Mouse (Mus musculus): ENCODE results near the gene Med9. TPM values are rescaled to one million over a fixed set of nuclear protein-coding genes. Genes with fewer than 3 reads are reported as not detected.

Med9 gene
- polyA plus RNA-seq, 1 experiment from 2014 or later, result 19.4 TPM

GRCm38 (mm10) chr11:59964163-59964758 is 16.3 kb downstream of the Med9 start:
- Histone ChIP-seq H3K4me3 (ENCODE audit: low read depth, low read length) (peak overlapping the region; percentile 49), H3K9me3 (ENCODE audit: control insufficient read depth) (no peaks in the 10 kb centered on the region), H3K4me1 (replicated peaks; ENCODE audit: control insufficient read depth, insufficient read depth, low read length) (peaks cover 10% of the 10 kb centered on the region; the same call in 1 of the 2 replicates), H3K4me2 (replicated peaks; ENCODE audit: low read depth) (peak overlapping the region; percentile 91), H3K36me3 (ENCODE audit: control insufficient read depth, insufficient read depth) (peaks cover 23% of the 10 kb centered on the region; the same call in 1 of the 2 replicates), H3K27me3 (replicated peaks; ENCODE audit: control insufficient read depth, insufficient read depth, low read length) (0 out of 2 replicates have a peak, but pooled peaks cover 14% of the 10 kb centered on the region), H3K27ac (ENCODE audit: low read depth, low read length) (0 out of 2 replicates have a peak overlapping the region, but pooled peaks have one; percentile 70), H3K9ac (ENCODE audit: low read depth, low read length) (peak overlapping the region; percentile 24)
- ATAC-seq, result no peak
- WGBS, result 1% methylated on average over 33 of the region's 33 CpGs
- no peak for TF ChIP-seq CTCF (IDR thresholded peaks at IDR 0.05; ENCODE audit: low read depth)

- Histone ChIP-seq H3K27me3 (replicated peaks; ENCODE audit: control insufficient read depth, insufficient read depth, low read length) (0 out of 2 replicates have a peak, but pooled peaks cover 18% of the 10 kb centered on the region), H3K4me1 (replicated peaks; ENCODE audit: control insufficient read depth, insufficient read depth, low read length) (peaks cover 10% of the 10 kb centered on the region; the same call in 1 of the 2 replicates), H3K9ac (ENCODE audit: low read depth, low read length) (peak within 1 kb of the TSS; percentile 24), H3K27ac (ENCODE audit: low read depth, low read length) (peak within 1 kb of the TSS; percentile 70), H3K36me3 (ENCODE audit: control insufficient read depth, insufficient read depth) (peaks cover 23% of the 10 kb centered on the region; the same call in 1 of the 2 replicates), H3K4me3 (ENCODE audit: low read depth, low read length) (peak within 1 kb of the TSS; percentile 49), H3K9me3 (ENCODE audit: control insufficient read depth) (no peaks in the 10 kb centered on the region), H3K4me2 (replicated peaks; ENCODE audit: low read depth) (peak within 1 kb of the TSS; percentile 91)
- ATAC-seq, result peak; percentile 82
- under 1% methylated on average over 28 of the region's 28 CpGs for WGBS
- no peak for TF ChIP-seq CTCF (IDR thresholded peaks at IDR 0.05; ENCODE audit: low read depth)
Observed at GRCm38 (mm10) chr11:59964818-59965217, 16.8 kb downstream of the Med9 start, which contains the start of gene Rasd1. Gene Rasd1, minus strand, starts transcription at chr11:59964944.

DNA sequence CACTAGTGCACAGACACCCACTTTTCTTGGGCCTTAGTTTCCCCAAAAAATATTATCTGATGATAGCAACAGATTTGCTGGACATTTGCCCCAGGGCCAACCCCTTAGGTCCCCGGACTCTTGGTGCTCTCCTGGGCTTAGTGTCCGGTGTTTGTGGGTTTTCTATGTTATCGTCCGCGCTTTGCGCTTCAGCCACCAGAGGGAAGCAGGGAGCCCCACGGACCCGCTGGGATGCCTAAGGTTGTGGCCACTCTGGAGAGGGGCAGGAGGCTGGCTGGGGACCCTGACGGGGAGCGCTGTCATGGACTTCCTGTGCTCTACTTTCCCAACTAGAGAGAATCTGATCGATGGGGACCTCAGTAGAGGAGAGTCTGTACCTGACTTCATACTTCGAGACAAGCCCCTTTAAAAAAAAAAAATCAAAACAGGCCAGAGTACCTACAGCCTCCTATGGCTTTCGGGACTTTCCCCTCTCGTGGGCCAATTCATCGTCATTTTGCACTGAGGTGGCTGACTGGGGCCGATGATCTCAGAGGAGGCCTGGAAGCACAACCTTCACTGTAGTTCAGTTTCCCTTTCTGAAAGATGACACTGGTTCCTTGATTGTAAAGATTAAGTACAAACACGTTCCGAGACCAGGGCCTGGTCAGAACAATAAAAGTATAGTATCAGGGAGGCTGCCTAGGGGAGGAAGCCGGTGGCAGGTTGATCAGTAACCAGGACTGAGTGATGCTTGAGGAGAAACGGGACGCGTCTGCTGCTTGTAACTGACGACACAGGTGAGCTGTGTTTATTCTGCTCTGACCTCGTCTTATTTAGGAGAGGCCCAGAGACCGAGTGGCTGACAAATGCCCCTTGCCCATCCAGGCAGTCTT is 17.5 kb downstream of the Med9 start:
- Histone ChIP-seq H3K4me2 (replicated peaks; ENCODE audit: low read depth) (peak overlapping the region; percentile 91), H3K4me1 (replicated peaks; ENCODE audit: control insufficient read depth, insufficient read depth, low read length) (peaks cover 10% of the 10 kb centered on the region; the same call in 1 of the 2 replicates), H3K27ac (ENCODE audit: low read depth, low read length) (peak overlapping the region; percentile 70), H3K4me3 (ENCODE audit: low read depth, low read length) (peak overlapping the region; percentile 49), H3K36me3 (ENCODE audit: control insufficient read depth, insufficient read depth) (peaks cover 21% of the 10 kb centered on the region; the same call in 1 of the 2 replicates), H3K9ac (ENCODE audit: low read depth, low read length) (peak overlapping the region; percentile 24), H3K9me3 (ENCODE audit: control insufficient read depth) (no peaks in the 10 kb centered on the region), H3K27me3 (replicated peaks; ENCODE audit: control insufficient read depth, insufficient read depth, low read length) (0 out of 2 replicates have a peak, but pooled peaks cover 18% of the 10 kb centered on the region)
- peak; percentile 96 for TF ChIP-seq CTCF (IDR thresholded peaks at IDR 0.05; ENCODE audit: low read depth)
- ATAC-seq, result peak; percentile 81
- WGBS, result 9% methylated on average over 25 of the region's 25 CpGs

DNA sequence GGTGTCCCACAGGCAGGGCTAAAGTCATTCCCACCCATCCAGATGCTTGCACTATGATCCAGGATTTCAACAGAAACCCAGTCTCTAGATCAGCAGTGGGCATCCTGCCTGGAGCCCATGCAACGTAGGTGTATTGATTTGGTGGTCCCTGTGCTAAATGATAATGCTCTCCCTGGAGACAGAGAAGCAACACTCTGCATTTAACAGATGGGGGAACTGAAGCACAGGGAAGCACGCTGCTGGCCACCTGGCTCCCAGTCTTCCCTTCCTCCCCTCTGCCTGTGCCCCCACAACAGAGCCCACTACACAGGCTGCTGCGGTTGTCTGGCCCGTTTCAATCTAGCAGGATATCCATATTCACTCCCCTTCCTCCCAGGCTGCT is 18.1 kb downstream of the Med9 start:
- TF ChIP-seq CTCF (IDR thresholded peaks at IDR 0.05; ENCODE audit: low read depth), result no peak
- Histone ChIP-seq H3K36me3 (ENCODE audit: control insufficient read depth, insufficient read depth) (peaks cover 14% of the 10 kb centered on the region; the same call in 1 of the 2 replicates), H3K4me2 (replicated peaks; ENCODE audit: low read depth) (no peak overlapping the region), H3K4me3 (ENCODE audit: low read depth, low read length) (no peak overlapping the region), H3K4me1 (replicated peaks; ENCODE audit: control insufficient read depth, insufficient read depth, low read length) (peaks cover 10% of the 10 kb centered on the region; the same call in 1 of the 2 replicates), H3K27me3 (replicated peaks; ENCODE audit: control insufficient read depth, insufficient read depth, low read length) (0 out of 2 replicates have a peak, but pooled peaks cover 18% of the 10 kb centered on the region), H3K9ac (ENCODE audit: low read depth, low read length) (no peak overlapping the region), H3K27ac (ENCODE audit: low read depth, low read length) (no peak overlapping the region), H3K9me3 (ENCODE audit: control insufficient read depth) (no peaks in the 10 kb centered on the region)
- ATAC-seq, result no peak
- 21% methylated on average over 4 of the region's 4 CpGs for WGBS

GRCm38 (mm10) chr11:59967765-59968164 is 19.8 kb downstream of the Med9 start:
- no peaks in the 10 kb centered on the region for H3K9me3 ChIP-seq (ENCODE audit: control insufficient read depth)
- WGBS, result 83% methylated on average over 1 of the region's 1 CpGs
- ATAC-seq, result no peak

DNA sequence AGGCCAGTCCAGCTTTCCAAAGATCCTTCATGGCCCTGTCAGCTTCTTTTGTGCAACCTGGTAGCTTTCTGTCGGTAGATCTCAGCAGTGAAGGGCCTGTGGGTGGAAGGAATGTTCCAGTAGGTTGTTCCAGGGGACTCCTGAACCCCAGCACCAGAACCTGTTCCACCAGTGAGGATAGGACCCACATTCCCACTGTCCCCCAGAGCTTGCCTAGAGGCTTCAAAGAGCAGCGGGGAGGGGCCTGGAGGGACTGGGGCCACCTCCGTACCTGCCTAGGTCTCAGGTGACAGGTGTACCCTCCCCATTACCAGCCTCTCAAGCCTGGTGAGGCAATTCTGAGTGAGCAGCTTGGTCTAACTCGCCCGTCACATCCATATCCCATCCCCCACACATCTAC is 22.8 kb downstream of the Med9 start:
- H3K9me3 ChIP-seq (ENCODE audit: control insufficient read depth), result no peaks in the 10 kb centered on the region
- no peak overlapping the region for H3K9ac ChIP-seq (ENCODE audit: low read depth, low read length)
- H3K27ac ChIP-seq (ENCODE audit: low read depth, low read length), result no peak overlapping the region
- H3K27me3 ChIP-seq (replicated peaks; ENCODE audit: control insufficient read depth, insufficient read depth, low read length), result peaks cover 18% of the 10 kb centered on the region; the same call in 1 of the 2 replicates
- no peak for ATAC-seq
- H3K4me1 ChIP-seq (replicated peaks; ENCODE audit: control insufficient read depth, insufficient read depth, low read length), result no peaks in the 10 kb centered on the region
- TF ChIP-seq CTCF (IDR thresholded peaks at IDR 0.05; ENCODE audit: low read depth), result no peak
- H3K4me2 ChIP-seq (replicated peaks; ENCODE audit: low read depth), result no peak overlapping the region
- 69% methylated on average over 5 of the region's 5 CpGs for WGBS
- H3K4me3 ChIP-seq (ENCODE audit: low read depth, low read length), result no peak overlapping the region
- H3K36me3 ChIP-seq (ENCODE audit: control insufficient read depth, insufficient read depth), result no peaks in the 10 kb centered on the region

More at GRCm38 (mm10) chr11:59967765-59968164, 19.8 kb downstream of the Med9 start:
- no peak overlapping the region for H3K4me2 ChIP-seq (replicated peaks; ENCODE audit: low read depth)
- no peak overlapping the region for H3K4me3 ChIP-seq (ENCODE audit: low read depth, low read length)
- H3K27ac ChIP-seq (ENCODE audit: low read depth, low read length), result no peak overlapping the region
- 0 out of 2 replicates have a peak, but pooled peaks cover 18% of the 10 kb centered on the region for H3K27me3 ChIP-seq (replicated peaks; ENCODE audit: control insufficient read depth, insufficient read depth, low read length)
- H3K9ac ChIP-seq (ENCODE audit: low read depth, low read length), result no peak overlapping the region
- H3K4me1 ChIP-seq (replicated peaks; ENCODE audit: control insufficient read depth, insufficient read depth, low read length), result peaks cover 10% of the 10 kb centered on the region; the same call in 1 of the 2 replicates
- no peak for TF ChIP-seq CTCF (IDR thresholded peaks at IDR 0.05; ENCODE audit: low read depth)
- H3K36me3 ChIP-seq (ENCODE audit: control insufficient read depth, insufficient read depth), result no peaks in the 10 kb centered on the region; the same call in 1 of the 2 replicates
